Mouse (Mus musculus): ENCODE measurements around the gene 4932429P05Rik. TPM values are rescaled to one million over a fixed set of nuclear protein-coding genes. Genes with fewer than 3 reads are reported as not detected.

The 4932429P05Rik gene
- not detected for total RNA-seq (2023)

GRCm38 (mm10) chrX:89751968-89752367 lies at the start of gene 4932429P05Rik:
4932429P05Rik (plus strand) TSS chrX:89752268.

Other genes starting within 250 kb of the 4932429P05Rik start
- not detected for gene 4930415L06Rik, start 180.6 kb downstream of the 4932429P05Rik start, total RNA-seq (2023)

Measured in B cell, adult 67 days (primary cell).